Mouse (Mus musculus): ENCODE measurements around the gene Greb1.

GRCm38 (mm10) chr12:16818513-16818912, 17.8 kb upstream of the Greb1 start:
- no peak for TF ChIP-seq POLR2A (IDR thresholded peaks at IDR 0.05; ENCODE audit: control insufficient read depth, low read depth, low read length)
- TF ChIP-seq CTCF (IDR thresholded peaks at IDR 0.05; ENCODE audit: control insufficient read depth, insufficient read depth, insufficient replicate concordance, low read depth, low read length) = no peak

All from testis, adult 2 months (tissue).